Comparison of ENCODE assay signal across 25 mouse cellular contexts in the genomic region with DNA sequence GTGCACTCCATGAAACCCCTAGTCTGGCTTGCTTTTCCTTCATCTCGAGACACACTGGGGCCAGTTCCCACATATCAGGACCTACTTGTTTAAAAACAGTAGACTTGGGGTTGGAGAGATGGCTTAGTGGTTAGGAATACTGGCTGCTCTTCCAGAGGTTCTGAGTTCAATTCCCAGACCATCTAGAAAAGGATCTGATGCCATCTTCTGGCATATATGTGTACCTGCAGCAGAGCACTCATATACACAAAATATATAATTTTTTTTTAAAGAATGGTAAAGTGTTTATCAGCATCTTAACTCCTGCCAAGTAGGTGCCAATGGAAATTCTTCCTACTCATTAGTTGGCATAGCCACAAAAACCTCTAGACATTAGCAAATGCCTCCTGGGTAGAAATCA. TPM values are rescaled to one million over a fixed set of nuclear protein-coding genes. Genes with fewer than 3 reads are reported as not detected.
DNase-seq lines count a peak whose midpoint lies in the region; ATAC-seq and TF ChIP-seq lines count a peak whose summit lies in the region.
"Had no signal": no experiment of that assay in that cellular context is flagged by ENCODE, and none has a peak within 500 bp of the region (broad histone marks: within the 10 kb centered on the region; RNA-seq: fewer than 3 reads in every experiment).

No protein-coding gene starts in this region.

- no peak for TF ChIP-seq POLR2A in heart, adult 2 months (IDR thresholded peaks at IDR 0.05; ENCODE audit: insufficient read depth, low read depth, low read length)
- no peak for TF ChIP-seq POLR2A in MEL (IDR thresholded peaks at IDR 0.05; ENCODE audit: control insufficient read depth in 1 of 2, insufficient read depth in 1 of 2, low read depth in 1 of 2, low read length in 2 of 2, poor library complexity in 1 of 2)

- peak; percentile 42 for TF ChIP-seq RAD21 in MEL (IDR thresholded peaks at IDR 0.05; ENCODE audit: low read depth, low read length)

- H3K79me2 ChIP-seq in heart, adult 2 months (replicated peaks; ENCODE audit: control insufficient read depth, insufficient read depth, low read length): no peaks in the 10 kb centered on the region
- no peaks in the 10 kb centered on the region for H3K79me2 ChIP-seq in MEL (ENCODE audit: control insufficient read depth, insufficient read depth, low read length, poor library complexity)

- no peak overlapping the region for H3K4me2 ChIP-seq in lung, embryonic 14.5 days
- H3K4me2 ChIP-seq in stomach, postnatal 0 days (replicated peaks; ENCODE audit: low read depth): no peak overlapping the region
- H3K4me2 ChIP-seq: forebrain, embryonic 13.5 days; heart, embryonic 12.5 days; heart, embryonic 15.5 days; hindbrain, embryonic 14.5 days had no signal

- H3K9me3 ChIP-seq in lung, embryonic 14.5 days (ENCODE audit: low read depth, low read length): no peaks in the 10 kb centered on the region
- no peaks in the 10 kb centered on the region for H3K9me3 ChIP-seq in MEL (replicated peaks; ENCODE audit: insufficient read depth, low read length)
- no peaks in the 10 kb centered on the region for H3K9me3 ChIP-seq in stomach, postnatal 0 days (ENCODE audit: control insufficient read depth, low read length)
- H3K9me3 ChIP-seq: forebrain, embryonic 10.5 days; forebrain, embryonic 13.5 days; heart, embryonic 12.5 days; heart, embryonic 15.5 days had no signal

- no peak overlapping the region for H3K27ac ChIP-seq in heart, adult 2 months
- H3K27ac ChIP-seq in lung, embryonic 14.5 days (ENCODE audit: low read depth): no peak overlapping the region
- H3K27ac ChIP-seq in MEL (ENCODE audit: control insufficient read depth, low read depth, low read length): no peak overlapping the region
- no peak overlapping the region for H3K27ac ChIP-seq in stomach, postnatal 0 days (replicated peaks)
- H3K27ac ChIP-seq: forebrain, embryonic 10.5 days; forebrain, embryonic 13.5 days; heart, embryonic 15.5 days; hindbrain, embryonic 14.5 days; hindbrain, postnatal 0 days had no signal

- H3K4me1 ChIP-seq in heart, adult 2 months (ENCODE audit: control insufficient read depth, insufficient read depth, low read length): no peaks in the 10 kb centered on the region
- no peaks in the 10 kb centered on the region for H3K4me1 ChIP-seq in lung, embryonic 14.5 days (ENCODE audit: insufficient read depth)
- no peaks in the 10 kb centered on the region for H3K4me1 ChIP-seq in MEL (ENCODE audit: control insufficient read depth in 1 of 2, insufficient read depth in 2 of 2, low read length in 2 of 2)
- no peaks in the 10 kb centered on the region for H3K4me1 ChIP-seq in stomach, postnatal 0 days (replicated peaks; ENCODE audit: control insufficient read depth, insufficient read depth)
- H3K4me1 ChIP-seq: forebrain, embryonic 10.5 days; forebrain, embryonic 13.5 days; heart, embryonic 12.5 days; heart, embryonic 15.5 days had no signal

- no peak overlapping the region for H3K9ac ChIP-seq in heart, adult 2 months (ENCODE audit: low read depth, low read length)
- H3K9ac ChIP-seq in lung, embryonic 14.5 days: no peak overlapping the region
- no peak overlapping the region for H3K9ac ChIP-seq in MEL (ENCODE audit: control insufficient read depth, low read depth, low read length, poor library complexity, severe bottlenecking)
- no peak overlapping the region for H3K9ac ChIP-seq in stomach, postnatal 0 days (ENCODE audit: low read length)
- H3K9ac ChIP-seq: forebrain, embryonic 13.5 days; heart, embryonic 12.5 days; heart, embryonic 15.5 days; hindbrain, embryonic 14.5 days had no signal

- no peaks in the 10 kb centered on the region for H3K27me3 ChIP-seq in heart, adult 2 months (ENCODE audit: control insufficient read depth, insufficient read depth, low read length)
- no peaks in the 10 kb centered on the region for H3K27me3 ChIP-seq in lung, embryonic 14.5 days (ENCODE audit: insufficient read depth, low read length)
- H3K27me3 ChIP-seq in MEL (ENCODE audit: control insufficient read depth in 1 of 2, insufficient read depth in 2 of 2, low read length in 2 of 2): no peaks in the 10 kb centered on the region
- H3K27me3 ChIP-seq in stomach, postnatal 0 days (ENCODE audit: control insufficient read depth, insufficient read depth, low read length): no peaks in the 10 kb centered on the region
- H3K27me3 ChIP-seq: forebrain, embryonic 13.5 days; heart, embryonic 12.5 days; heart, embryonic 15.5 days had no signal

- peak; percentile 19; the same call in 1 of the 2 replicates for TF ChIP-seq CTCF in heart, adult 2 months (IDR thresholded peaks at IDR 0.05)
- TF ChIP-seq CTCF in lung, embryonic 14.5 days (IDR thresholded peaks at IDR 0.05; ENCODE audit: low read depth): peak; percentile 12; the same call in 1 of the 2 replicates
- TF ChIP-seq CTCF in MEL (IDR thresholded peaks at IDR 0.05 in 2 of 3, conservative IDR thresholded peaks at IDR 0.05 in 1 of 3; ENCODE audit: control insufficient read depth in 1 of 3, insufficient read depth in 1 of 3, low read depth in 2 of 3, low read length in 3 of 3, poor library complexity in 1 of 3, severe bottlenecking in 1 of 3): peak in 1 of 3 experiments; percentile 31; a peak in 2 of 6 replicates
- TF ChIP-seq CTCF in stomach, postnatal 0 days (IDR thresholded peaks at IDR 0.05; ENCODE audit: low read depth): 0 out of 2 replicates have a peak, but pooled peaks have one; percentile 10

- no peak for ATAC-seq in lung, embryonic 14.5 days (ENCODE audit: insufficient read depth)
- no peak for ATAC-seq in stomach, postnatal 0 days (ENCODE audit: low FRiP score, low TSS enrichment)
- ATAC-seq: activated CD4-positive, CD25-positive, alpha-beta regulatory T cell, adult 4 months; forebrain, embryonic 13.5 days; hindbrain, postnatal 0 days; inflammation-experienced regulatory T-cells, adult 6 months; intestine, embryonic 16.5 days had no signal

- 85% methylated on average over 1 of the region's 1 CpGs for WGBS in heart, adult 2 months
- WGBS in lung, embryonic 14.5 days: 81% methylated on average over 1 of the region's 1 CpGs
- 84% methylated on average over 1 of the region's 1 CpGs for WGBS in stomach, postnatal 0 days

- no peak for DNase-seq in heart, adult 2 months
- DNase-seq in heart, postnatal 36 days: no peak
- no peak for DNase-seq in lung, embryonic 14.5 days
- DNase-seq in lung, postnatal 10 days: no peak
- no peak for DNase-seq in MEL (ENCODE audit: low read depth, low spot score)
- no peak for DNase-seq in stomach, postnatal 0 days (ENCODE audit: low spot score)
- DNase-seq in adrenal gland, postnatal 25 days: no peak
- DNase-seq in left cerebral cortex, postnatal 25 days (ENCODE audit: low spot score in 2 of 2): no peak
- DNase-seq: adrenal gland, postnatal 10 days; cerebellum, adult 18-20 months; cerebellum, adult 9-10 months; cerebellum, postnatal 14 days; gastrocnemius, postnatal 14 days; heart, adult 11 months; heart, postnatal 10 days; heart, postnatal 4 days had no signal

- intact Hi-C loops in heart, adult 2 months (cut with DNase I): no loop called here
- intact Hi-C loops in heart, postnatal 36 days (cut with DNase I): no loop called here
- intact Hi-C loops in left cerebral cortex, postnatal 25 days (cut with DNase I): no loop called here

- no peaks in the 10 kb centered on the region for H3K36me3 ChIP-seq in heart, adult 2 months (ENCODE audit: control insufficient read depth, insufficient read depth, low read length)
- no peaks in the 10 kb centered on the region for H3K36me3 ChIP-seq in lung, embryonic 14.5 days (ENCODE audit: insufficient read depth)
- no peaks in the 10 kb centered on the region for H3K36me3 ChIP-seq in MEL (ENCODE audit: control insufficient read depth in 1 of 2, insufficient read depth in 2 of 2, low read length in 2 of 2)
- H3K36me3 ChIP-seq in stomach, postnatal 0 days (ENCODE audit: control insufficient read depth, insufficient read depth, low read length): no peaks in the 10 kb centered on the region
- H3K36me3 ChIP-seq: forebrain, embryonic 10.5 days; heart, embryonic 12.5 days; heart, embryonic 15.5 days had no signal

- no peak for TF ChIP-seq EP300 in heart, adult 2 months (IDR thresholded peaks at IDR 0.05; ENCODE audit: insufficient read depth, low read depth, low read length)
- TF ChIP-seq EP300 in MEL (IDR thresholded peaks at IDR 0.05; ENCODE audit: low read depth in 1 of 2, low read length in 2 of 2): no peak
- no peak for TF ChIP-seq EP300 in stomach, postnatal 0 days (optimal IDR thresholded peaks at IDR 0.05)

- H3K4me3 ChIP-seq in heart, adult 2 months: no peak overlapping the region
- no peak overlapping the region for H3K4me3 ChIP-seq in lung, embryonic 14.5 days (ENCODE audit: low read depth, low read length)
- H3K4me3 ChIP-seq in MEL (ENCODE audit: control insufficient read depth in 1 of 2, insufficient read depth in 1 of 2, low read depth in 2 of 2, low read length in 2 of 2): no peak overlapping the region
- no peak overlapping the region for H3K4me3 ChIP-seq in stomach, postnatal 0 days (ENCODE audit: low read depth, low read length)
- H3K4me3 ChIP-seq: forebrain, embryonic 10.5 days; forebrain, embryonic 13.5 days; heart, embryonic 12.5 days; heart, embryonic 15.5 days had no signal

TF ChIP-seq in MEL, 35 proteins besides CTCF, POLR2A, EP300 and RAD21:
- TF ChIP-seq USF2 (IDR thresholded peaks at IDR 0.05; ENCODE audit: borderline replicate concordance in 1 of 2, insufficient read depth in 1 of 2, low read depth in 1 of 2, low read length in 2 of 2): no peak
- peak; percentile 27; the same call in 1 of the 2 replicates for TF ChIP-seq SMC3 (IDR thresholded peaks at IDR 0.05; ENCODE audit: low read depth, low read length)
TF ChIP-seq in MEL: peak in this region for 1.

RNA-seq across cellular contexts. Expression of gene Pank3, which starts 41.1 kb away (rescaled TPM):
- total RNA-seq in heart, adult 2 months (2021): 10 to 100 TPM; 19.4 to 21.8 TPM
- 4.8 and 10.9 TPM in 2 replicates for polyA plus RNA-seq in heart, adult 2 months (2012; rRNA removed)
- total RNA-seq in heart, postnatal 36 days (2021): 10 to 100 TPM; 21.9 to 24.3 TPM
- polyA plus RNA-seq in lung, embryonic 14.5 days (2014; fragmentation: Nextera tagmentation; extraction: Ambion mirVana): 21.8 and 22.5 TPM in 2 replicates
- total RNA-seq in MEL (2012; rRNA removed): 18.7 and 20.7 TPM in 2 replicates
- polyA plus RNA-seq in MEL (2012; ENCODE audit: insufficient read depth in 1 of 2, insufficient read length in 2 of 2, low read depth in 1 of 2, low replicate concordance in 2 of 2, missing spikeins in 1 of 2): 10 to 100 TPM; 12.0 to 19.6 TPM
- polyA plus RNA-seq in stomach, postnatal 0 days (2015; fragmentation: Nextera tagmentation; extraction: Ambion mirVana): 8.7 and 10.4 TPM in 2 replicates
- 75.7 and 81.2 TPM in 2 replicates for total RNA-seq in adrenal gland, postnatal 25 days (2021)
- 10 to 100 TPM; 40.9 to 43.0 TPM for total RNA-seq in left cerebral cortex, postnatal 25 days (2021)
